Mouse (Mus musculus) kidney, adult 8-10 months (tissue): Measurements from ENCODE around the gene Tmppe.

Experiments used
- DNase-seq, 2 experiments: peaks; one replicate each; pipeline ENCODE4 v3.0.0; 2022

Tmppe gene

GRCm38 (mm10) chr9:114395258-114395657 is 5.6 kb upstream of the Tmppe start:
- DNase-seq, result no peak

- DNase-seq, result no peak
Measured at GRCm38 (mm10) chr9:114399680-114400079, 1.2 kb upstream of the Tmppe start.

- peak in 1 of 2 experiments; percentile 44 for DNase-seq
Measured at GRCm38 (mm10) chr9:114400588-114400948, 337 bp upstream of the Tmppe start.

GRCm38 (mm10) chr9:114401685-114402080 is 778 bp downstream of the Tmppe start:
- peak; percentile 63 to 74 for DNase-seq

- DNase-seq, result peak; percentile 82 to 87
Measured at GRCm38 (mm10) chr9:114407676-114408075, 6.8 kb downstream of the Tmppe start.

- no peak for DNase-seq
Measured at GRCm38 (mm10) chr9:114410313-114410862, 9.5 kb downstream of the Tmppe start.

GRCm38 (mm10) chr9:114411295-114411694 is 10.4 kb downstream of the Tmppe start:
- DNase-seq, result no peak

- no peak for DNase-seq
Measured at GRCm38 (mm10) chr9:114412406-114412805, 11.5 kb downstream of the Tmppe start.

- DNase-seq, result peak; percentile 63 to 66
Measured at GRCm38 (mm10) chr9:114413866-114414265, 13.0 kb downstream of the Tmppe start.

GRCm38 (mm10) chr9:114415701-114416100 is 14.8 kb downstream of the Tmppe start:
- DNase-seq, result no peak

- peak; percentile 48 to 67 for DNase-seq
Measured at GRCm38 (mm10) chr9:114416646-114417517, 16.0 kb downstream of the Tmppe start.

- peak in 1 of 2 experiments; percentile 63 for DNase-seq
Measured at GRCm38 (mm10) chr9:114418187-114418586, 17.3 kb downstream of the Tmppe start.

GRCm38 (mm10) chr9:114420443-114420842 is 19.5 kb downstream of the Tmppe start:
- no peak for DNase-seq

GRCm38 (mm10) chr9:114421045-114421444 is 20.1 kb downstream of the Tmppe start:
- no peak for DNase-seq

GRCm38 (mm10) chr9:114421797-114422196 is 20.9 kb downstream of the Tmppe start:
- no peak for DNase-seq

- no peak for DNase-seq
Measured at GRCm38 (mm10) chr9:114425576-114425975, 24.7 kb downstream of the Tmppe start.

- DNase-seq, result no peak
Measured at GRCm38 (mm10) chr9:114426201-114426600, 25.3 kb downstream of the Tmppe start.

GRCm38 (mm10) chr9:114427425-114427824 is 26.5 kb downstream of the Tmppe start:
- DNase-seq, result no peak

- no peak for DNase-seq
Measured at GRCm38 (mm10) chr9:114428103-114428834, 27.4 kb downstream of the Tmppe start.

GRCm38 (mm10) chr9:114435668-114436067 is 34.8 kb downstream of the Tmppe start:
- DNase-seq, result no peak

GRCm38 (mm10) chr9:114440548-114440947 is 39.6 kb downstream of the Tmppe start:
- DNase-seq, result no peak

GRCm38 (mm10) chr9:114442225-114442624 is 41.3 kb downstream of the Tmppe start:
- DNase-seq, result no peak

GRCm38 (mm10) chr9:114442893-114443292 is 42.0 kb downstream of the Tmppe start:
- no peak for DNase-seq

- no peak for DNase-seq
Measured at GRCm38 (mm10) chr9:114443351-114443750, 42.4 kb downstream of the Tmppe start.
